In the genomic region with DNA sequence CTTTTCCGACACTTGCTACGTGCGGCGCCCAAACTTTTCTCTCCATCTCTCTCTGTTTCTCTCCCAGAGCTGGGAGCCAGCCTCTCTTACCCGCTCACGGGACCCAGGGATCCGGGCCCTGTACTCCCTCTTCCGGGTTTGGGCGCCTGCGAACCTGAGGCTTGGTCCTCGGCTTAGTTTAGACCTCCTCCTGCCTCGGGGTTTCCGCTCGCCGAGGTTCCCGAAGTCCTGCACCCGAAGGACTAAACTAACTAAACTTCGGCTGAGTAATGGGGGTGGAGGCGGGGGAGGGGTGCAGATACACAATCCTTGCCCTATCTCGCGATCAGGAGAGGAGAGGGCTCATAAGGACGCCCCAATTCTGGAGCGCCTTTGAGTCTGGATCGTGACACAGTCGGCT, we compare ENCODE assay signal across 8 mouse cellular contexts. TPM values are rescaled to one million over a fixed set of nuclear protein-coding genes. Genes with fewer than 3 reads are reported as not detected.
DNase-seq lines count a peak whose midpoint lies in the region; ATAC-seq and TF ChIP-seq lines count a peak whose summit lies in the region.

A gene (minus strand): TSS at position 223 of the 400 bp plus-strand sequence.

- H3K4me1 ChIP-seq in cerebellum, adult 2 months (ENCODE audit: control insufficient read depth, insufficient read depth, low read length), result no peaks in the 10 kb centered on the region
- peaks cover 67% of the 10 kb centered on the region for H3K4me1 ChIP-seq in E14TG2a.4 (replicated peaks; ENCODE audit: low read depth, low read length)
- peaks cover 26% of the 10 kb centered on the region for H3K4me1 ChIP-seq in midbrain, embryonic 14.5 days (ENCODE audit: control insufficient read depth, insufficient read depth, low read length)

- H3K27ac ChIP-seq in cerebellum, adult 2 months (ENCODE audit: insufficient read depth, low read length), result no peak within 1 kb of the TSS
- H3K27ac ChIP-seq in midbrain, embryonic 14.5 days (replicated peaks; ENCODE audit: low read depth, low read length), result peak within 1 kb of the TSS; percentile 86

- no peak for TF ChIP-seq POLR2A in cerebellum, adult 2 months (IDR thresholded peaks at IDR 0.05; ENCODE audit: borderline replicate concordance, insufficient read depth, low read length)

- ATAC-seq in midbrain, embryonic 14.5 days (ENCODE audit: low FRiP score, low TSS enrichment), result no peak

- under 1% methylated on average over 25 of the region's 25 CpGs for WGBS in cerebellum, adult 2 months
- WGBS in midbrain, embryonic 14.5 days, result under 1% methylated on average over 25 of the region's 25 CpGs

- no peaks in the 10 kb centered on the region for H3K9me3 ChIP-seq in E14TG2a.4 (ENCODE audit: low read length)
- H3K9me3 ChIP-seq in midbrain, embryonic 14.5 days (ENCODE audit: control insufficient read depth, low read length), result no peaks in the 10 kb centered on the region

- H3K4me3 ChIP-seq in cerebellum, adult 2 months (replicated peaks; ENCODE audit: insufficient read depth, low read depth, low read length), result peak within 1 kb of the TSS; percentile 10
- H3K4me3 ChIP-seq in E14TG2a.4 (replicated peaks; ENCODE audit: low read length), result peak within 1 kb of the TSS; percentile 92
- H3K4me3 ChIP-seq in midbrain, embryonic 14.5 days (replicated peaks; ENCODE audit: low read depth, low read length), result peak within 1 kb of the TSS; percentile 55

- no peak for TF ChIP-seq CTCF in cerebellum, adult 2 months (IDR thresholded peaks at IDR 0.05; ENCODE audit: borderline replicate concordance, insufficient read depth, low read depth, low read length)
- TF ChIP-seq CTCF in E14TG2a.4 (conservative IDR thresholded peaks at IDR 0.05; ENCODE audit: low read length), result no peak

- H3K36me3 ChIP-seq in E14TG2a.4 (ENCODE audit: insufficient read depth, low read length), result peaks cover 27% of the 10 kb centered on the region
- no peaks in the 10 kb centered on the region for H3K36me3 ChIP-seq in midbrain, embryonic 14.5 days (ENCODE audit: control insufficient read depth, insufficient read depth, low read length)

- H3K27me3 ChIP-seq in cerebellum, adult 2 months (ENCODE audit: control insufficient read depth, insufficient read depth, low read length), result peaks cover 10% of the 10 kb centered on the region; the same call in 1 of the 2 replicates
- H3K27me3 ChIP-seq in E14TG2a.4 (ENCODE audit: insufficient read depth, low read length), result no peaks in the 10 kb centered on the region
- peaks cover 54% of the 10 kb centered on the region for H3K27me3 ChIP-seq in midbrain, embryonic 14.5 days (ENCODE audit: control insufficient read depth, insufficient read depth, low read length)

- DNase-seq in cerebellum, adult 2 months, result no peak
- DNase-seq in cerebellum, adult 9-11 months, result no peak
- DNase-seq in forelimb bud, embryonic 11.5 days (ENCODE audit: low read depth, low spot score), result peak; percentile 35
- DNase-seq in kidney, postnatal 4 days, result peak; percentile 60 to 76
- peak; percentile 61 for DNase-seq in midbrain, embryonic 14.5 days
- no peak for DNase-seq in right cerebral cortex, postnatal 10 days (ENCODE audit: low spot score in 2 of 2)
- DNase-seq in cerebellum, adult 11 months, result no peak

- peak within 1 kb of the TSS; percentile 72 for H3K9ac ChIP-seq in midbrain, embryonic 14.5 days (replicated peaks; ENCODE audit: low read length)

- peak within 1 kb of the TSS; percentile 81 for H3K4me2 ChIP-seq in midbrain, embryonic 14.5 days (ENCODE audit: low read length)

RNA-seq across cellular contexts. Expression of the gene that starts here (rescaled TPM):
- 6.5 and 8.2 TPM in 2 replicates for polyA plus RNA-seq in cerebellum, adult 2 months (2012; rRNA removed)
- 7.7 and 9.2 TPM in 2 replicates for polyA plus RNA-seq in midbrain, embryonic 14.5 days (2014; fragmentation: Nextera tagmentation; extraction: Ambion mirVana)

Comparison
In these comparisons a context has a peak if more than half of its experiments do, and no peak if none do; other contexts are left out.
1. DNase-seq: peak in forelimb bud, embryonic 11.5 days (single experiment), kidney, postnatal 4 days (2 of 2) and midbrain, embryonic 14.5 days (single experiment); none in cerebellum, adult 2 months (0 of 2), cerebellum, adult 9-11 months (single experiment), right cerebral cortex, postnatal 10 days (0 of 2) and cerebellum, adult 11 months (single experiment).
2. H3K4me3 ChIP-seq: peak in every context shown above with its lines; median percentile 92 in E14TG2a.4; 55 in midbrain, embryonic 14.5 days; 10 in cerebellum, adult 2 months.